Mouse (Mus musculus): ENCODE data around the gene Cnmd. TPM values are rescaled to one million over a fixed set of nuclear protein-coding genes. Genes with fewer than 3 reads are reported as not detected.
A peak's percentile ranks its signal among the peaks of the same experiment; 100 is the strongest.

Gene Cnmd
- 1 to 10 TPM; 1.5 to 4.2 (median 1.7) TPM for total RNA-seq (2022)

DNA sequence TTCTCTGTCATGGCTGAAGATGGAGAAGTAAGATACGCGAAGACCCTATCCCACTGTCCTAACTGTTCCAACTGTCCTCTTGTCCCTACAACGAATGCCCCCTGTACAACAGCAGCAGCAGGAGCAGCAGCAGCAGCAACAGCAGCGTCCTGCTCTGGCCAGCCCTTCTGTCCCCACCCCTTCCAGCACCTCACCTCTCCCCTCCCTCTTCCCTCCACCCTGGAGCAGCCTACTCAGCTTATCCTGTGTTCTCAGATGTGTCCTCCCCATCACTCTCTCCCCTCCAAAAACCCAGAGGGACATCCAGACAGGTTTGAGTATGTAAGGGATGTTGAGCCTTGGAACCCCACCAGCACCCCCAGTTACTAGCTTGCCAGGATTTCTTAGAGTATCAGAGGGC, at the start of gene Cnmd:
Cnmd (minus strand) TSS at position 170 of the 400 bp plus-strand sequence.
- DNase-seq = no peak

DNA sequence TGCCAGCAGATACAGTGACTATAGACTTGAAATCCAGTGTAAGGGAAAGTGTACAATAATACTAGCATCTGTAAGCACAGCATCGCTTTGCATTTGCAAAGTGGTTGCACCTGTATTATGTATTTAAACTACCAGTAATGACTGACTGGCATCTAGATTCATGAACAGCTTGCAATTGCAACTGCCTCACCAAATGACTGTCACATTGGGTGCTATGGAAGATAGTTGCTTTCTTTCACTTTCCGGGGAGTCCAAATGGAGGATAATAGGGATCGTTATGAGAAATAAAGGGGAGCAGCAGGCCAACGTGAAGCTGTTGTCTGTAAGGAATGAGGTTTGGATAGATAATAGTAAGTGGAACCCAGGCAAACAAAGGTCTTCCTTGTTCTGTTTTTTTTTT, 49.3 kb upstream of the Cnmd start:
- DNase-seq = no peak

DNA sequence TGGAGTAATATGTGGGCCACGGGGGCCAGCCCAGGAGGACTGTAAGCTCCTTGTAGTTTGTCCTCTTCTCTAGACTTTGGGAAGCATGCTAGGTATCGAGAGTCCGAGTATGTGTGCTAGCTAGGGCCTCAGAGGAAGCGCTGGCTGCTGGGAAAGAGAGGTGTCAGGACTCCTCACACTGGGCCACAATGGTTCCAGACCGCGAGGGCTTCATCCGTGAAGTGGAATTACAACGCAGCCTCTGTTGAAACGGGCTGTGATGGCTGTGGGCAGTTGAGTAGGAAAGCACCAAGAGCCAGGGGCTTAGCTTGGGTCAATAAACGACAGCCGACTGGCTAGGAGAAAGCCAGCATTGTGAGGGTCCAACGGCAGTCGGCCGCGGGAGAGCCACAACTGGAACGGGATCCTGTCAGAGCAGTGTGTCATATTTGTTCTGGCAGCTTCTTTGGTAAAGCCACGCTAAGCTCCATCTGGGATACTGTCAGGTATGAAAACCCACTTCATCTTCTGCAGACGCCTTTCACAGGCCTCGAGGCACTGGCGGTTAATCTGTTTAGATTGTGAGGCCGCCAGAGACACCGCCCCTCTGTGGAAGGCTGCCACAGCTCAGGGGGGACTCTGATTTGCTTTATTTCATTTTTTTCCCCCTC, 41.7 kb upstream of the Cnmd start:
- DNase-seq = no peak

DNA sequence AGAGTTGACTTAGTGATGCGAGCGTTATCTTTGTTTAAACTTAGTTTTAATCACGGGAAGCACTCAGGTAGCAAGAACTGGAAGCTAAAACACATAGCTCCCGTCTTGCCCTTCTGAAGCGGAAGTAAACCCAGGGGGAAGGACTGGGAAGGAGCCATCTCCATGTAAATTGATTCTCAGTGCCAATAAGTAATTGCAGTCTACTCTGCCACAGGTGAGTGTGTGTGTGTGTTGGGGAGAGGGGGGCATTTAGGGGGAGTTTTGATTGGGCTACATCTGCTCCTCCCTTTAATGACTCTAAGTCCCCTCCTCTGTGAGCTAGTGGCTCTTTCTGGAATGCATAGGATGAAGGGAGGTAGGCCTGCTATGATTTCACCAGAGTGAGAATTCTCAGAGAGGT, 39.6 kb upstream of the Cnmd start:
- no peak for DNase-seq

DNA sequence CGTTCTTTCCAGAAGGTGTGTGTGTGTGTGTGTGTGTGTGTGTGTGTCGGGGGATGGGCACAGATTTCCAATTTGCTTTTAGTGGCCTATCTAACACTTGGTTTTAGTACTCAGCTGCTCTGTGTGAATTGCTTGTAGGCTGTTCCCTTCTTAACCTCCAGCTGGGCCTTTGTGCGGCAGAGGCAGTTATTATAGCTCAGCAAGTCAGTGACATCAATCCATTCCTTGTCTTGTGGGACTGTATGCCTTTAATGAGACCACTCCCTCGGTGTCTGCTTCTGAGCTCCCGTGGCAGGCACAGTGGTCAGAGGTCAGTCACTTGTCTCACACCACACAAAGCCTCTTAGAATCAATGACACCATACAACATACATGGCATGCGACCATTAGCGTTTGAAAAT, 39.1 kb upstream of the Cnmd start:
- no peak for DNase-seq

DNA sequence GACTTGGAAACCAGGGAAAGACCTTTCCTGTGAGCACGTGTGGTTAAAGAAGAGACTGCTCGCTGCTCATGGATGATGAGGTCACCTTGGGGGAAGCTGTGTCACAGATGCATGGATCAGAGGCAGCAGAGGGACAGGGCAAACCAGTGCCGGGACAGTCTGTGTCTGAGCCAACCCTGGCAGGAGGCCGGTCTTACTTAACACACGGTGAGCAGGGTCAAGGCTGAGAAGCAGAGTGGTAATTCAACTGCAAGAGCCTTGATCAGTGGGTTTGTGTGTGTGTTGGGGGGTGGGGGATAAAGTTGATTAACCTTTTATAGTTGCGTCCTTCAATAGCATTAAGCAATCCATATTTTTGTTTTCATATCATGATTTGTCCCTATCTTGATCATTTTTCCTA, 37.4 kb upstream of the Cnmd start:
- peak; percentile 75 for DNase-seq

DNA sequence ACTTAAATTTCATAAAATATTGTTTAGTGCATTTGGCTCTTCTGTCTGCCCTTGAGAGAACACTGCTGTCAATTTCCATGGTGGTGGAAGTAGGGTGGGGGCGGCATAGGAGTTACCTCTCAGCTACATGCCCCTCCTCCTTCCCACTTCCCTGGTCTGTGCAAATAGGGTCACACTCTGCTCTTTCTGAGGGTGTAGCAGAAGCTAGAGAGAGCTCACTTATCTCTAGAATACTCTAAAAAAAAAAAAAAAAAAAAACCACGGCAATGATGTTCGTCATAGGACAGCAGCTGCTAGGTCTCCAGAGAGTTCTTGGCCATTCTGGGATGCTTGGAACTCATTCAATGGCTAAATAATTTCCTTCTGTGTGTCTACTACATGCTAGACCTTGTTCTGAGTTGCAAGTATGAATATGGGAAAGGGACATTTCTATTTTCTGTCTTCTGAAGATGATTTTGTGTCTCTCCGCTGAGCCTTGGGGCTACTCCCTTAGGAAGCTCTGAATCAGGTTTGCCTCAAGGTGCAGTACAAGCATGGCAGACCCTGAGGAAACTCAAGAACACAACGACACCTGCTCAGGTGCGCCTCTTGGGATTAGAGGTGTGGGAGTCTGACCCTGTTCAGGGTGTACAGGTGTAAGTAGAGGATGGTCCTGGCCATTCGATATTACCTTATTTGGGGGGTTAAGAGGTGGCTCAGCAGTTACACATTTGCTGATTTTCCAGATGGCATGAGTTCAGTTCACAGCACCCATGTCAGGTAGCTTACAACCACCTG, 28.3 kb upstream of the Cnmd start:
- no peak for DNase-seq

DNA sequence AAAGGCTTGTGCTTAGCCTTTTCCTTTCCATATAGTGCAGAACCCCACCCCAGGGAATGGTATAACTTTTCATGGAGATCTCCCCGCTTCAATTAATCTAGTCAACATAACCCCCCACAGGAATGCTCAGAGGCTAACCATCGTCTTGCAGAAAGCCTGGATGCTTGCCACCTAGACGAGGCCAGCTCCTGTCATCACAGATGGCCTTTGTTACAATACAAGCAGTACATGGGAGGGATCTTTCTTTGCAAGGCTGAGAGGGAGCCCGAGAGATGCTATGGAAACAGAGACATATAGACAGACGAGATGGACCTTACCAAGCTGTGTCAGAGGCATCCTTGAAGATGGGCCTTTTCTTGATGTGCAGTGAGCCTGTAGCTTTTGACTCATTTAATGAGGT, 18.7 kb upstream of the Cnmd start:
- no peak for DNase-seq

DNA sequence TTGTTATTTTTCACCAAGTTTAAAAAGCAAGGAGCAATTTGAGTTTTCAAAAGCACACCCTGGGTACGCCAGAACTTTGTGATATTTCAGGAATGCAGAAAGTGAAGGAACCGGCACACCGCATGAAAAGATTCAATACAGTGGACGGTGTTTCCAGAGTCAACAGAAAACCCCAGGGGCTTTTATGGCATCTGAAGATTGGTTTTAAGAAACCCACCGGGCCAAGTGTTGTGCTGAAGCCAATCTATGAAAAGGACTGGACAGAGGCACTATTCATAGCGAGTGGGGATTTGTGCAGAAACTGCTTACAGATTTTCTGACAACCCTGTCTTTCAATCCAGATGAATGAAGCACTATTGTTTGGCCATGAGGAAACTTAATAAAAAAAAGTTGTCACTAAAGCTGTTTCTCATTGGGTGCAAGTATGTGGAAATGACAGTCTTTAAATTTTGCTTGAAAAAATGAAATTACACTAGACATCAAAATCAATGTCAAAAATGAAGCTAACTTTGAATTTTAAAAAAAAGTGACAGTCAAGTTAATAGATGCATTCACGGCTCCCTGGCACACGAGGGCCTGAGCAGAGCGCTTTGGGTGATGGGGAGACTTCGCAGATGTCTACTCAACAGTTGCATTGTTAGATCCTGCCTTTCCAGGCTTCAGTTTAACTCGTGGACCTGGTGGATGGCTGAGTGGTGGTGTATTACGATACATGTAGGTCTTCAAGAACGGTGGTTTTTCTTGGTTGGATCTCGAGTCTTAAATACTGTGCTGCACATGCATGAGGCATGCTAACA, 16.1 kb upstream of the Cnmd start:
- DNase-seq = no peak

DNA sequence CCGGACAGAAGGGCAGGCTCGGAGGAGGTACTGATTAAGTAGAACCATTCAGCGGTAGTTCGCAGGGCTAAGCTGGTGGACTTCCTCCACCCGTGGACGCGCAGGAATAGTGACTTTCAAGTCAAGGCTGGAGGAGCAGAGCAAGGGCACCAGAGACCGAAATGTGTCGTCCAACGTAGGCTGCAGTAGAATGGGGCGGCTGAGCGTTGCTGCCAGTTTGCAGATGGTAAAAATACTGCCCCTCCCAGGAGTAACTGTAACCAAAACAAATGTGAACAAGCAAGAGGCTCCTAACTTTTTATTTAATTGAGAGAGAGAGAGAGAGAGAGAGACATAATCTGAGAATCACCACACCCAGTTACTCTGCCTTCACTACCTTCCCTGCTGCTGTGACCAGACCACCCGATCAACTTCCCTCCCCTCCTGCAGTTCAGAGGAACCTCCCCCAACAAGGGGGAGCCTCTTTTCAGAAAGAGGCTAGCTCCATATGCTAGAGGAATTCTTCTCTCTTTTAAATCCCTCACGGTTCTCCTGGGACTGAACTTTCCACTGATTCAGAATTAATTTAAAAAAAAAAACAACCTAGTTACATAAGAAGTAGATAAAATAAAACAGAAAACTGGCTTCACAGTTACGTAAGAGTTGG, 15.3 kb upstream of the Cnmd start:
- no peak for DNase-seq

DNA sequence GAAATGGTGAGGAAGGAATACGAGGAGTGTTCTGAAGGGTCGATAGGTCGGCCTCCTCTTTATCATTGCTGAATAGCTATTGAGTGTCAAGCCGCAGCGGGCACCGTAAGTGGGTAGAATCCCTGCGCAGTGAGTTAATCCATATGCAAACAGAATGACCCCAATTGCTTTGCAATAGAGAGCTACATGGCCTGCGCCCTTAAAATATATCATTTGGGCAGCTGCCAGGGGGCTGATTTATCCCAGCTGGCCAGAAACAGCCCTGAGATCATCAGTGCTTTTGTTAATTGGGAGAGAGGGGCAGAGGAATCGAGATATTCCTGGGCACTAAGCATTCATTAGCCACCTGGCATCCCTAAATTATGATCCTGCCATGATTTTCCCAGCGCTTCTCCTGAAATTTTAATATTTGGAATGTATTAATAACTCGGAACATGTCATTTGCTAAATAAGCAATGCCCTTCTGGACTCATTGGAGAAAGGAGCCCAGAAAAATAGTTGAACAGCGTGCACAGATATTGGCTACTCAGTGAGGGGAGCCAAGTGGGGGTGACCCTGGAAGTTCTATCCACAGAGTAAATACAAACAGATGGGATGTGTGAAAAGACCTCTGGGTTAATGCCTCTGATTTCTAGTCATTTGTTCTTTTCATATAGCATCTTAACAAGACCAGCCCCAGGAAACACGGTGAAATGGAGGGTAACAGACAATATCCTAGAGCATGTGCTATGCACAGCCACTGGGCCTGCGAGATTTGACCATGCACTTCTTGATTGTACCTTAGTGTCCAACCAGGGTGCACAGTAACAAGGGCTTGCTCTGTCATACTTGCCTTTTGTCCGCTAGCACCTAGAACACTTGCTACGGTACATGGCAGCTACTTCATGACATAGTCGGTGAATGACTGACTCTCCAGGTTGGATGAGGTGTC, 11.4 kb upstream of the Cnmd start:
- no peak for DNase-seq

DNA sequence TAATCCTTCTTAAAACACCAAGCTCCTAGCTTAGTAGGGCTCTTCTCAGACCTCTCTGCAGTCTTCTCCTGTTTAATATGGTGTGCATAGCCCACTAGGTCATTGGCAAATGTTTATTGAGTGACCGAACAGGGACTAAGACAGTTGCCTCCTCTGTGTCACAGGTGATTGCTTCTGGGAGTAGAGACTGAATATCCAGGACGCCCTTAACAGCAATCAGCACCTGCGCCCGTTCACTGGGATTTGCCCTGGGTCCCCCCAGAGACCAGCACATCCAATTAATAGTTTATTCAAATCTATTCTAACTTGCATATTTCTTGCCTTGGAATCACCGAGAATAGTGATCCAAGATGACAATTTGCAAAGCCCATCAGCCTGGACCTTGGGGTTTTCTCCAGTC, 10.6 kb upstream of the Cnmd start:
- DNase-seq = no peak

DNA sequence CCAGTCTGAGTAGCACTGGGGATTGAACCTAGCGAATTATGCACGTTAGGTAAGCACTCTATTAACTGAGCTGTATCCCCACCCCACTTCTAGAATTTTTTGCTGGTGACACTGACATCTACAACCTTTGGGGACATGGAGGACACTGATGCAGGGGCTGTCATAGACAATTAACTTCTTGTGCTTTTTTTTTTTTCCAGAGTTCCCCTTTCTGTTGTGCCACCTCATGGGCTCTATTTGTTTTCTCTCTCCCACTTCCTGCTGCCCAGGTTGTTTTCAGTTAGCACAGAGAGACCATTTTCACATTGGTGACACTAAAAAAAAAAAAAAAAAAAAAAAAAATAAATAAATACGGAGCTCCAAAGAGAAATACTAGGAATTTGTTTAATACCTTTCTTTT, 9.0 kb upstream of the Cnmd start:
- DNase-seq = no peak

DNA sequence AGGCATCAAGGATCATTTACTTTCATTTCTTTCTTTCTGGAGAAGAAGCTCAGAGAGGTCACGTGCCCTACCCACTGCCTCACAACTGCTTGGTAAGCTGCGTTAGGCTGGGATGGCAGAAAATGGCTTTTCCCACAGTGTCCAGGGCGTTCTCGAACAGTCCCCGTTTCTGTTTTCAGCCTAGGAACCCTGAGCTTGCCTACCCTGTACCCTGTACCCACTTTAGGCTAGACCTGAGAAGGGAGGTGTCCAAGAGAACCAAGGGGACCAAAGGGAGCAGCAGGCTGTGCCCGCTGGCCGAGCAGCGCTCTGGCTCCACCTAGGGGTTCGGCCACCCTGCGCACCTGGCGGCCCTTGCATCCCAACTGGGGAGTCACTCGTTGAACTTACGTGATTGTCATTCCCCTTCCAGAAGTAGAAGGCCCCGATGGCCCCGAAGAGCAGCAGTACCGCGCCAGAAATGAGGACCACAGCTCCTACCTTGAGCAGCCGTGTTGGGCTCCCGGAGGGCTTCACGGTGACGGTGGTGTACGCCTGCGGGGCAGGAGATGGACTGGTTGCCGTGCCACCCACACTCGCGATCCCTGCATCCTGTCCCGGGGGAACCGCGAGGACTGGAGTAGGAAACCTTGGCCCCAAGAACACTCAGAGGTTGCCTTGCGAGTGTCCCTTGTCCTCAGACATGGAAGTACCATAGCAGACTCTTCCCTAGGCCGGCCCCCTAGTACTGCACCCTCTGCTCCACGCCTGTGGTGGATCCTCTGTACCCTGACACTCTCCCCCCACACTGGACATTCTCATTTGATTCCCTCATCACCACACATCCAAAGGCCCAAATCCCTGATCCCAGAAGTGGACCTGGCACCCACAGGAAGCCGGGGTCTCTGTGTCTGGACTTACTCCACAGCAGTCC, 709 bp downstream of the Cnmd start:
- DNase-seq = peak; percentile 47

DNA sequence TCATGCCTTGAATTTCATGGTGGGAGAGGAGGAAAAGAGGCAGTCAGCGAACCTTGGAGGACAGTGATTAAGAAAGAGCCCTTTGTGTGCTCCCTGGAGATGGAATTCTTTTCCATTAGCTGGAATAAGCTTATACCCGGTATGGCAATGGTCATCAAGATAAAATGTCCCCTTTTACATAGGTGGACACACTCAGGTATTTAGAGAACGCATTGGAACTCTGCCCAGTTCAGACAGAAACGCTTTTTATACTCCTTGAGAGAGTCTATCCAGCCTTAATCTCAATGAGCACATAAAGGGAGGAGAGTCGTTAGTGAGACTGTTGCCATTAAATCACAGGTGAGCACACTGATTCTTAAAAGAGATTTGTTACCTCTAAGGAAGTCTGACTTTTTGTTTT, 1.5 kb downstream of the Cnmd start:
- no peak for DNase-seq

DNA sequence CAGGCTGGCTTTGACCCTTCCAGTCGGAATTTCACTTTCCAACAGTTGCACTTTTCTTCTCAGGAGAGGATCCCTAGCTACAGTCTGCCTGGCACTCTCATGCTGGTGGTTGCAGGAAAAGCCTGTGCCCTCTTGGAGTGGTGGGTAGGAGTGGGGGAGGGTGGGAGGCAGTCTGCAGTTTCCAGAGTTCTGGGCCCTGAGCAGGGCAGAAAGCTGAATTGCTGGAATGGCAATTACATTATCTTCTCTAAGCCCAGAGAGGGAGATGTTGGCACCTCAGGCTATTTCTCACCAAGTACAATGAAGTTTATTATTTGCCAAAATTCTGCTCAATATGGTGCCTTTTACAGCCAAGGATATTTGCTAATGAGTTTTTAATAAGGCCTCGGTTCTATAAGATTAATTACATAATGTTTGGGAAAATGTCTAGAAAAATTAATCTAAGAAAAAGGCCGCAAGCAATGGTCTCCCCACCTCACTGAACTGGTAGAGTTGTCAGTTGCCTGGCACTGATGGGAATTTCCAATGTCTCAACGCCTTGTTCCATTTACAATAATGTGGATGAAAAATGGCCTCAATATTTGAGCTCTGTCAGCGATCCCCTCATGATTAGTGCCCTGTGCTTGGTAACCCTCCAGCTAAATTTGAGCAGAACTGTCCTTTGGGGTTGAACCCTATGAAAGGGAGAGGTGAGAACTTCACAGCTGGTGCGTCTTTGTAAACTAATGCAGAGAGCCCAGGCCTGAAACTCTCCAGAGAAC, 3.0 kb downstream of the Cnmd start:
- no peak for DNase-seq

DNA sequence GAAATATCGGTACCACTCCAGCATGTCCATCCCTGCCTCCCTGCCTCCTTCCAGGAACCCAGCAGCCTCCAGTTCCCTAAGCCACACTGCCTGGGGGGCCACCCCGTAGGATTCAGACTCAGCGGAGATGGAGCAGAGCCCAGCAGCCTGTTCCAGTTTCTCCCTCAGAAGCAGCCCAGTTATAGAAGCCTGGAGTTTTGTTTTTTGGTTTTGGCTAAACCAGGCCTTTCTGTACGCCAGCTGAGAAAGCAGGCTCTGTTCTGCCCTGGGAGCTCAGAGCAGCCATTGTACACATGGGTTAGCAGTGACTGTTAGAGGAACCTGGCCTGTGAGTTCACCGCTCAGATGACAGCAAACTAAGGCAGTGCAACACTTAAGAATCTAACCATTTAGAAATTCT, 3.7 kb downstream of the Cnmd start:
- DNase-seq = no peak

DNA sequence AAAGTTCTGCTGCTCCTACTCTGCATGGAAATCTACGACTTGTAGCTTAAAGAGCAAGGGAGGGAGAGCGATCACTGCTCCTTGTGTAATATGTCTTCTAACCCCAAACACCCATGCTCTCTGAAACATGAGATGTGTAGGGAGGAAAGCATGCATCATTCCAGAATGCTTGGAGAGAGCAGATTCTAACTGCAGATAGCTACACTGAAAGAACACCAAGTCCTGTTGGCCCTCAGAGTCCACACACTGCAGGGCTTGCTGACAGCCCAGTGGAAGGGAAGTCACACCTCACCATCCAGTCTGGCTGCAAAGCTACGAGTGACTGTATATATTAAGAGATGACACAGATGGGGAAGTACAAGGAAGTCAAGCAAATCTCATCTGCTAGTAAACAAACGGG, 9.3 kb downstream of the Cnmd start:
- DNase-seq = no peak

DNA sequence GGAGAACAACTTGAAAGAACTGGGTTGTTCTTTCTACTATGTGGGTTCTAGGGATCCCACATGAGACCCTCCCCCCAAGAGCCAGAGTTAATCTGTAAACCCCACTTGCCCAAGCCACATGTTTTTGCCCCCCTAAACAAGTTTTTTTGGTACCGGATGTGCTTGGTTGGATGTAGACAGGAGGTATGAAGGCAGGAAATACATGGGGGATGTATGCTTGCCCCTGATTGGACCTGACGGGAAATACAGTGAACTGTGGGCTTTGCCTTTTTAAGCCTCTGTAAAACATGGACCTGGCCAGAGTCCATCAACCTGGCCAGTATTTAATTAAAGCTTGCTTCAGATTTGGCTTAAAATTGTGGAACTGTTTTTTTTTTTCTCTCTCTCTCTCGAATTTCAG, 12.3 kb downstream of the Cnmd start:
- DNase-seq = no peak

DNA sequence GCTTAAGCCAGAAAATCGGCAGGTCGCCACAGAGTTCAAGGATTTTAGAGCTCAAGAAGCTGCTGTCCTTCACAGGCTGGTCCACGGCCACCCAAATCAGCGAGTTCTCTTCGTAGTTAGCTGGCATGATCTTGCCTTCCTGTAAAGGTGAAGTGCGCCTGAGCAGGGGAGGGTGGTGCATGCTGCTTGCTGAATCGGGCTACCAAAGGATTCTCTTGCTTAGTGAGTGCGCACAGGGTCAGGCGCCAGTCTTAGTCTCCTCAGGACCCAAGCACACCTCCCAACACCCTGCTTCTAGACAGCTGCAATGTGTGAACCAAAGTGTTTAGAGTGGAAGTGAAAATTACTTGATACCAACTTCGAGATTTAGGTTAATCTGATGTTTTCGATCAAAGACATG, 16.6 kb downstream of the Cnmd start:
- no peak for DNase-seq
